Mouse (Mus musculus): Measurements from ENCODE around the gene Olfr1412. TPM values are rescaled to one million over a fixed set of nuclear protein-coding genes. Genes with fewer than 3 reads are reported as not detected.

Gene Olfr1412
- total RNA-seq, 2 experiments from 2014 or later = not detected

DNA sequence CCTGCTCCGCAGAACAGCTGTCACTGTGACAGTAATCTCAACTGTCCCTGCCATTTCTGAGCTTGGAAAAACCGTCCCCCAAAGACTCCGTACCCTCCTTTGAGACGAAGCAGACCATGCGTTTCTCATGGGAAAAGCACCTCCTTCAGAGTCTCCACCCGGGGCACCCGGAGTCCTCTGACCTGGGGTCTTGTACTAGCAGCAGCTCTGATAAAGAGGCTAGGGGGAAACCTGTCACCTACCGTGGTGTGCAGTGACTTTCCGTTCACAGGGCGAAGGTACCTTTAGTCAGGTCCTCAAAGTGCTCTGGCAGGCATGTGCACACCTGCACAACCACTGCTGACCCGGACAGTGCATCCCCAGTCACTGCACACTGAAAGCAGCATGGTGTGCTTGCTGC lies 51.1 kb downstream of the Olfr1412 start:
- no peak for DNase-seq
- intact Hi-C loops (cut with DNase I) = no loop called here

DNA sequence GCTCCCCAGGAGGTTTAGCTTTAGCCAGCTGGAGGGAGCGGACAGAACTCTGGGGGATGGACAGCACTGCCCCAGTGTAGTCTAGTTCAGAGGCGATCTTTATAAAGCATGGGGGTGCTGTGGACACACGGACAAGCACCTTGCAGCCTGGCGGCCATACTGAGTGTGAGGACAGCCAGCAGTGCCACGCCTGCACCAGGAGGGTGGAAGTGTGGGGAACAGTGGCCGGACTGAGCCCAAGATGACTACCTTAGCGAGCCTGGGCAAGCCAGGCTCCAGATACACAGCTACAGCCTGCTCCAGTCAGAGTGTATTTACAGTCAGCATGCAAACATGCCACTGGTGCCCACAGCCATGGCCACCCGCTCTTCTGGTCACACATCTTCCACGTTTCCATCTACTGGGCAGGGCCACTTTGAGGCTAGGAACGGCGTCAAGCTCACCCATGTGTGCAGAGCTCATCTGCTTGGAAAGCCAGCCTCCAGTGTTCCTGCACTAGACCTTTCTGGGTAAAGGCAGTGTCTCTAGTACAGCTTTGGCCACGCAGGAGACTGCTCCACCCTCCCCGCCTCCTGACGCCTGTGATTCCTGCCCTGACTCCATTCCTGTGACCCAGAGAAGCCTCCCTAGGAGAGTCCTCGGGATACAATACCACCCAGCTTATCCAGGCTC lies 52.1 kb downstream of the Olfr1412 start:
- intact Hi-C loops (cut with DNase I) = no loop called here
- no peak for DNase-seq

DNA sequence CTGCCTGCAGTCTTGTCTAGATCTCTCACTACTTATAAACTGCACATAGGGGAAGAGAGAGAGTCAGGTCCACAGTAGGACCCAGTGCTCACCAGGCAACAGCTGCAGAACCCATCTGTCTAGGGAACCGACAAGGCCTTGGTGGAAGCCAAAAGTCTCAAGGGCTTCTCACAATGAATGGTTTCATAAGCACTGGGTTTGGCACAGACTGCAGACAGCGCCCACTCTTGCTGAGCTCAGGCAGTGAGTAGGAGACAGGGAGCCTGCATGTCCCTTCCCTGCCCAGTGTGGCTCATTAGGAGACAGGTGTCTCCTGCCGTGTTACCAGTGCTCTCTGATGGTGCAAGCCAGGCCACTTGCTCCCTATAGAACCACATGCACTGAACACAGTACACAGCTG lies 52.6 kb downstream of the Olfr1412 start:
- DNase-seq = no peak
- intact Hi-C loops (cut with DNase I) = no loop called here

DNA sequence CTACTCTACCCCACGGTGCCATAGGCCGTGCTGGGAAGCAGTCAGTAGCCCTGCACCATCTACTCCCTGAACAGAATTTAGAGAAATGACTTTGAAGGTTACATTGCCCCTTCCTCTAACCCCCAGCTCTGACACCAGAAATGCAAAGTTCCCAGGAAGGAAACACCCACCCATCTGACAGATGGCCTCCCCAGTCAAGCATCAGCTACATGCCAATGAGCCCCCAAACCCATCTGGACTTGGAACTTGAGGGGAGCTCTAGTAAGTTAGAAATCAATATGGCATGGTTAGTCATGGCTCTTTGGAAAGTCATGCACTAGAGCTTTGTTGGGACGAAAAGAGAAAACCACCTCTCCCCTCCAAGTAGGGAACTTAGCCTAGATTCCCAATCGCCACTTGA lies 53.2 kb downstream of the Olfr1412 start:
- intact Hi-C loops (cut with DNase I) = no loop called here
- no peak for DNase-seq

DNA sequence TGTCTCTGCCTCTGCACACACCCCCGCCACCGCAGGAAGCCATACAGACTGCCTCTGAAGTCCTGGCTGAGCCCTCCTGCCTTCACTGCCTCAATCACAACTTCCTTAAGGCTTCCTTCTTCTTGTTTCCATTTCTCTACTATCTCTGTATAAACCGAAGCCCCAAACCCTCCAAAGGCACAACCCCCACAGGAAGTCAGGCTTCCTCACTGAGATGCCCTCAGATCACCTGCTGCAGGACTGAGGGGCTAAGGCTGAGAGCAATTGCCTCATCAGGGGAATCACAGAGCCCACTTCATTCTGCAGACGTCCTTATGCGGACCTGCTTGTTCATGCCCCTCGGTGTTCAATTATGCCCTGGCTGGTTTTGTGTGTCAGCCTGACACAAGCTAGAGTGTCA lies 54.8 kb downstream of the Olfr1412 start:
- intact Hi-C loops (cut with DNase I) = no loop called here

More for the DNA sequence above, 54.8 kb downstream of the Olfr1412 start:
- DNase-seq = no peak

Other genes with a start within 250 kb of the Olfr1412 start
- 100 to 1,000 TPM; 447 to 473 TPM for gene Ndufa10, start 111.9 kb upstream of the Olfr1412 start, total RNA-seq (2021)
- not detected for gene Olfr1416, start 100.7 kb upstream of the Olfr1412 start, total RNA-seq (2021)
- not detected for gene Olfr1415, start 89.7 kb upstream of the Olfr1412 start, total RNA-seq (2021)
- not detected for gene Olfr1414, start 67.1 kb upstream of the Olfr1412 start, total RNA-seq (2021)
- gene Olfr1413, start 14.5 kb upstream of the Olfr1412 start, total RNA-seq (2021) = not detected
- gene Olfr1411, start 8.6 kb downstream of the Olfr1412 start, total RNA-seq (2021) = not detected
- gene Olfr1410, start 20.0 kb downstream of the Olfr1412 start, total RNA-seq (2021) = not detected
- not detected for gene Olfr12, start 32.0 kb downstream of the Olfr1412 start, total RNA-seq (2021)
- 100 to 1,000 TPM; 170 to 184 TPM for gene Cops9, start 56.2 kb downstream of the Olfr1412 start, total RNA-seq (2021)
- gene Otos, start 63.1 kb downstream of the Olfr1412 start, total RNA-seq (2021) = not detected
- 100 to 1,000 TPM; 244 to 266 TPM for gene Gpc1, start 245.9 kb downstream of the Olfr1412 start, total RNA-seq (2021)